Mouse (Mus musculus) lung, postnatal 4 days (tissue): Measurements from ENCODE around the gene Sox4.

ENCODE experiments used
- DNase-seq, 2 experiments: peaks; one replicate each; pipeline ENCODE4 v3.0.0; 2021

Gene Sox4

GRCm38 (mm10) chr13:28953581-28953991, at the start of gene Sox4:
Gene Sox4 (minus strand): TSS chr13:28953713.
- DNase-seq: peak; percentile 97 to 99

- peak; percentile 43 to 71 for DNase-seq
Measured at GRCm38 (mm10) chr13:28991899-28992664, 38.6 kb upstream of the Sox4 start.

- DNase-seq: peak; percentile 36 to 68
Measured at GRCm38 (mm10) chr13:28988751-28989703, 35.5 kb upstream of the Sox4 start.

GRCm38 (mm10) chr13:28980681-28981080, 27.2 kb upstream of the Sox4 start:
- DNase-seq: no peak

- no peak for DNase-seq
Measured at GRCm38 (mm10) chr13:28975011-28975410, 21.5 kb upstream of the Sox4 start.

- no peak for DNase-seq
Measured at GRCm38 (mm10) chr13:28974597-28974996, 21.1 kb upstream of the Sox4 start.

- DNase-seq: no peak
Measured at GRCm38 (mm10) chr13:28960916-28961315, 7.4 kb upstream of the Sox4 start.

- peak; percentile 89 to 90 for DNase-seq
Measured at GRCm38 (mm10) chr13:28959458-28959978, 6.0 kb upstream of the Sox4 start.

- DNase-seq: no peak
Measured at GRCm38 (mm10) chr13:28959068-28959440, 5.5 kb upstream of the Sox4 start.

- peak; percentile 81 to 87 for DNase-seq
Measured at GRCm38 (mm10) chr13:28958211-28959067, 4.9 kb upstream of the Sox4 start.

- peak; percentile 94 to 96 for DNase-seq
Measured at GRCm38 (mm10) chr13:28957765-28958164, 4.3 kb upstream of the Sox4 start.

- DNase-seq: peak; percentile 68 to 72
Measured at GRCm38 (mm10) chr13:28952576-28953571, 639 bp downstream of the Sox4 start.

- DNase-seq: peak; percentile 50 to 52
Measured at GRCm38 (mm10) chr13:28951691-28952575, 1.6 kb downstream of the Sox4 start.

- DNase-seq: peak; percentile 68 to 71
Measured at GRCm38 (mm10) chr13:28950623-28951491, 2.7 kb downstream of the Sox4 start.

- DNase-seq: no peak
Measured at GRCm38 (mm10) chr13:28950266-28950622, 3.3 kb downstream of the Sox4 start.

- no peak for DNase-seq
Measured at GRCm38 (mm10) chr13:28949279-28949915, 4.1 kb downstream of the Sox4 start.

- peak; percentile 70 to 76 for DNase-seq
Measured at GRCm38 (mm10) chr13:28948541-28948940, 5.0 kb downstream of the Sox4 start.

GRCm38 (mm10) chr13:28947740-28948441, 5.6 kb downstream of the Sox4 start:
- DNase-seq: peak; percentile 21 to 33
